Mouse (Mus musculus): ENCODE results near the gene Itsn2. TPM values are rescaled to one million over a fixed set of nuclear protein-coding genes. Genes with fewer than 3 reads are reported as not detected.
A peak's percentile ranks its signal among the peaks of the same experiment; 100 is the strongest.

The Itsn2 gene
- polyA plus RNA-seq, 1 experiment from 2014 or later: 30.4 TPM

- Histone ChIP-seq H3K4me2 (ENCODE audit: low read depth, low read length) (no peak overlapping the region), H3K4me1 (ENCODE audit: control insufficient read depth, insufficient read depth, low read length) (no peaks in the 10 kb centered on the region), H3K27me3 (replicated peaks; ENCODE audit: control insufficient read depth, insufficient read depth, low read length) (no peaks in the 10 kb centered on the region), H3K9me3 (ENCODE audit: control insufficient read depth, low read length) (no peaks in the 10 kb centered on the region), H3K9ac (ENCODE audit: low read depth, low read length) (no peak overlapping the region), H3K36me3 (ENCODE audit: control insufficient read depth, insufficient read depth, low read length) (0 out of 2 replicates have a peak, but pooled peaks cover 12% of the 10 kb centered on the region), H3K27ac (ENCODE audit: low read length) (no peak overlapping the region), H3K4me3 (ENCODE audit: low read length) (no peak overlapping the region)
- 84% methylated on average over 1 of the region's 1 CpGs for WGBS
- no peak for ATAC-seq
Measured at GRCm38 (mm10) chr12:4638438-4638837, 46.0 kb downstream of the Itsn2 start.

GRCm38 (mm10) chr12:4640737-4641136 is 48.3 kb downstream of the Itsn2 start:
- H3K27me3 ChIP-seq (replicated peaks; ENCODE audit: control insufficient read depth, insufficient read depth, low read length): no peaks in the 10 kb centered on the region
- no peak overlapping the region for H3K9ac ChIP-seq (ENCODE audit: low read depth, low read length)
- no peaks in the 10 kb centered on the region for H3K4me1 ChIP-seq (ENCODE audit: control insufficient read depth, insufficient read depth, low read length)
- WGBS: 83% methylated on average over 1 of the region's 1 CpGs
- no peak for ATAC-seq
- no peak overlapping the region for H3K27ac ChIP-seq (ENCODE audit: low read length)
- H3K36me3 ChIP-seq (ENCODE audit: control insufficient read depth, insufficient read depth, low read length): peaks cover 13% of the 10 kb centered on the region; the same call in 1 of the 2 replicates
- no peaks in the 10 kb centered on the region for H3K9me3 ChIP-seq (ENCODE audit: control insufficient read depth, low read length)
- no peak overlapping the region for H3K4me3 ChIP-seq (ENCODE audit: low read length)
- no peak overlapping the region for H3K4me2 ChIP-seq (ENCODE audit: low read depth, low read length)

GRCm38 (mm10) chr12:4656813-4657212 is 64.4 kb downstream of the Itsn2 start:
- H3K27me3 ChIP-seq (replicated peaks; ENCODE audit: control insufficient read depth, insufficient read depth, low read length): no peaks in the 10 kb centered on the region
- ATAC-seq: no peak
- H3K4me1 ChIP-seq (ENCODE audit: control insufficient read depth, insufficient read depth, low read length): no peaks in the 10 kb centered on the region
- no peak overlapping the region for H3K4me2 ChIP-seq (ENCODE audit: low read depth, low read length)
- H3K9me3 ChIP-seq (ENCODE audit: control insufficient read depth, low read length): no peaks in the 10 kb centered on the region
- 91% methylated on average over 2 of the region's 2 CpGs for WGBS
- H3K36me3 ChIP-seq (ENCODE audit: control insufficient read depth, insufficient read depth, low read length): peaks cover 6% of the 10 kb centered on the region; the same call in 1 of the 2 replicates
- no peak overlapping the region for H3K9ac ChIP-seq (ENCODE audit: low read depth, low read length)
- no peak overlapping the region for H3K27ac ChIP-seq (ENCODE audit: low read length)
- H3K4me3 ChIP-seq (ENCODE audit: low read length): no peak overlapping the region

- Histone ChIP-seq H3K4me1 (ENCODE audit: control insufficient read depth, insufficient read depth, low read length) (no peaks in the 10 kb centered on the region), H3K27me3 (replicated peaks; ENCODE audit: control insufficient read depth, insufficient read depth, low read length) (no peaks in the 10 kb centered on the region), H3K36me3 (ENCODE audit: control insufficient read depth, insufficient read depth, low read length) (peaks cover 3% of the 10 kb centered on the region; the same call in 1 of the 2 replicates), H3K4me3 (ENCODE audit: low read length) (no peak overlapping the region), H3K4me2 (ENCODE audit: low read depth, low read length) (no peak overlapping the region), H3K9ac (ENCODE audit: low read depth, low read length) (no peak overlapping the region), H3K27ac (ENCODE audit: low read length) (no peak overlapping the region), H3K9me3 (ENCODE audit: control insufficient read depth, low read length) (no peaks in the 10 kb centered on the region)
- WGBS: 72% methylated on average over 7 of the region's 7 CpGs
- ATAC-seq: no peak
Measured at GRCm38 (mm10) chr12:4664929-4665674, 72.7 kb downstream of the Itsn2 start.

- no peaks in the 10 kb centered on the region for H3K27me3 ChIP-seq (replicated peaks; ENCODE audit: control insufficient read depth, insufficient read depth, low read length)
- H3K36me3 ChIP-seq (ENCODE audit: control insufficient read depth, insufficient read depth, low read length): peaks cover 3% of the 10 kb centered on the region; the same call in 1 of the 2 replicates
- no peaks in the 10 kb centered on the region for H3K4me1 ChIP-seq (ENCODE audit: control insufficient read depth, insufficient read depth, low read length)
- H3K9me3 ChIP-seq (ENCODE audit: control insufficient read depth, low read length): no peaks in the 10 kb centered on the region
- no peak overlapping the region for H3K9ac ChIP-seq (ENCODE audit: low read depth, low read length)
- no peak overlapping the region for H3K27ac ChIP-seq (ENCODE audit: low read length)
- H3K4me3 ChIP-seq (ENCODE audit: low read length): no peak overlapping the region
- WGBS: 87% methylated on average over 5 of the region's 5 CpGs
- no peak for ATAC-seq
- H3K4me2 ChIP-seq (ENCODE audit: low read depth, low read length): no peak overlapping the region
Measured at GRCm38 (mm10) chr12:4665675-4666037, 73.2 kb downstream of the Itsn2 start.

- Histone ChIP-seq H3K9me3 (ENCODE audit: control insufficient read depth, low read length) (no peaks in the 10 kb centered on the region), H3K4me1 (ENCODE audit: control insufficient read depth, insufficient read depth, low read length) (no peaks in the 10 kb centered on the region), H3K4me2 (ENCODE audit: low read depth, low read length) (no peak overlapping the region), H3K4me3 (ENCODE audit: low read length) (no peak overlapping the region), H3K27ac (ENCODE audit: low read length) (no peak overlapping the region), H3K9ac (ENCODE audit: low read depth, low read length) (no peak overlapping the region), H3K36me3 (ENCODE audit: control insufficient read depth, insufficient read depth, low read length) (0 out of 2 replicates have a peak, but pooled peaks cover 4% of the 10 kb centered on the region), H3K27me3 (replicated peaks; ENCODE audit: control insufficient read depth, insufficient read depth, low read length) (no peaks in the 10 kb centered on the region)
- WGBS: 91% methylated on average over 1 of the region's 1 CpGs
- ATAC-seq: no peak
Measured at GRCm38 (mm10) chr12:4676336-4676735, 83.9 kb downstream of the Itsn2 start.

- Histone ChIP-seq H3K4me2 (ENCODE audit: low read depth, low read length) (no peak overlapping the region), H3K9ac (ENCODE audit: low read depth, low read length) (no peak overlapping the region), H3K9me3 (ENCODE audit: control insufficient read depth, low read length) (no peaks in the 10 kb centered on the region), H3K27me3 (replicated peaks; ENCODE audit: control insufficient read depth, insufficient read depth, low read length) (no peaks in the 10 kb centered on the region), H3K4me1 (ENCODE audit: control insufficient read depth, insufficient read depth, low read length) (no peaks in the 10 kb centered on the region), H3K4me3 (ENCODE audit: low read length) (no peak overlapping the region), H3K36me3 (ENCODE audit: control insufficient read depth, insufficient read depth, low read length) (0 out of 2 replicates have a peak, but pooled peaks cover 4% of the 10 kb centered on the region), H3K27ac (ENCODE audit: low read length) (no peak overlapping the region)
- peak; percentile 56 for ATAC-seq
- WGBS: 65% methylated on average over 4 of the region's 4 CpGs
Measured at GRCm38 (mm10) chr12:4679971-4680370, 87.5 kb downstream of the Itsn2 start.

- no peaks in the 10 kb centered on the region for H3K4me1 ChIP-seq (ENCODE audit: control insufficient read depth, insufficient read depth, low read length)
- 84% methylated on average over 4 of the region's 4 CpGs for WGBS
- H3K9me3 ChIP-seq (ENCODE audit: control insufficient read depth, low read length): no peaks in the 10 kb centered on the region
- no peaks in the 10 kb centered on the region for H3K27me3 ChIP-seq (replicated peaks; ENCODE audit: control insufficient read depth, insufficient read depth, low read length)
- no peak overlapping the region for H3K4me2 ChIP-seq (ENCODE audit: low read depth, low read length)
- H3K4me3 ChIP-seq (ENCODE audit: low read length): no peak overlapping the region
- H3K36me3 ChIP-seq (ENCODE audit: control insufficient read depth, insufficient read depth, low read length): no peaks in the 10 kb centered on the region
- H3K9ac ChIP-seq (ENCODE audit: low read depth, low read length): no peak overlapping the region
- no peak overlapping the region for H3K27ac ChIP-seq (ENCODE audit: low read length)
- ATAC-seq: no peak
Measured at GRCm38 (mm10) chr12:4685441-4685840, 93.0 kb downstream of the Itsn2 start.

- no peaks in the 10 kb centered on the region for H3K36me3 ChIP-seq (ENCODE audit: control insufficient read depth, insufficient read depth, low read length)
- H3K27ac ChIP-seq (ENCODE audit: low read length): no peak overlapping the region
- H3K27me3 ChIP-seq (replicated peaks; ENCODE audit: control insufficient read depth, insufficient read depth, low read length): no peaks in the 10 kb centered on the region
- H3K9me3 ChIP-seq (ENCODE audit: control insufficient read depth, low read length): no peaks in the 10 kb centered on the region
- no peak overlapping the region for H3K9ac ChIP-seq (ENCODE audit: low read depth, low read length)
- no peak overlapping the region for H3K4me3 ChIP-seq (ENCODE audit: low read length)
- H3K4me1 ChIP-seq (ENCODE audit: control insufficient read depth, insufficient read depth, low read length): no peaks in the 10 kb centered on the region
- ATAC-seq: no peak
- H3K4me2 ChIP-seq (ENCODE audit: low read depth, low read length): no peak overlapping the region
- 91% methylated on average over 2 of the region's 2 CpGs for WGBS
Measured at GRCm38 (mm10) chr12:4688386-4688785, 95.9 kb downstream of the Itsn2 start.

- Histone ChIP-seq H3K9ac (ENCODE audit: low read depth, low read length) (no peak overlapping the region), H3K4me2 (ENCODE audit: low read depth, low read length) (no peak overlapping the region), H3K4me3 (ENCODE audit: low read length) (no peak overlapping the region), H3K27me3 (replicated peaks; ENCODE audit: control insufficient read depth, insufficient read depth, low read length) (no peaks in the 10 kb centered on the region), H3K4me1 (ENCODE audit: control insufficient read depth, insufficient read depth, low read length) (no peaks in the 10 kb centered on the region), H3K9me3 (ENCODE audit: control insufficient read depth, low read length) (no peaks in the 10 kb centered on the region), H3K36me3 (ENCODE audit: control insufficient read depth, insufficient read depth, low read length) (no peaks in the 10 kb centered on the region), H3K27ac (ENCODE audit: low read length) (no peak overlapping the region)
- 94% methylated on average over 14 of the region's 14 CpGs for WGBS
- ATAC-seq: no peak
Measured at GRCm38 (mm10) chr12:4689341-4689740, 96.9 kb downstream of the Itsn2 start.
